Mouse (Mus musculus) A20 (cell line): ENCODE measurements at regions not wholly inside any gene's neighbourhood (a gene's known extent, or its start where the extent isn't known, plus 50 kb on each side); places are given as distances from the start of the nearest gene placed in this dataset.

Experiments
- DNase-seq: peaks from one replicate; pipeline ENCODE4 v3.0.0-alpha.2; 2011; ENCODE audit warnings: low read depth, low spot score

DNA sequence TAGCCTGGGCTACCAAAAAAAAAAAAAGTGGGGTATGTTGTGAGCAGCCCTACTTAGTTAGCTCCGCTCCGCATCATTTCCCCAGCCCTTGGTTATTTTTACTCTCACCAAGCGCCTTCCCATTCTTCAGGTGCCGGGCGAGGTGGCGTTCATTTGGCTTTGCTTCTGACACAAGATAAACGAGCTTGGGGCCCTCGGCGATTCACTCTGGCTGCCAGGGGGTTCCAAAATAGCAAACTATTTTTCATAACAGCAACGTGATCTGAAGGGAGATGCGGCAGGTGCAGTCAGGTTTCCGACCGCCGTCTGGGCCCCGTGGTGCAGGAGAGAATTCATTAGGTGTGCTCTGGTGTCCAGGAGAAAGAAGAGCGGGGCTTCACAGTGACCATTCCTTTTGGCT is 403.6 kb upstream of the Rora start:
- peak; percentile 86 for DNase-seq

DNA sequence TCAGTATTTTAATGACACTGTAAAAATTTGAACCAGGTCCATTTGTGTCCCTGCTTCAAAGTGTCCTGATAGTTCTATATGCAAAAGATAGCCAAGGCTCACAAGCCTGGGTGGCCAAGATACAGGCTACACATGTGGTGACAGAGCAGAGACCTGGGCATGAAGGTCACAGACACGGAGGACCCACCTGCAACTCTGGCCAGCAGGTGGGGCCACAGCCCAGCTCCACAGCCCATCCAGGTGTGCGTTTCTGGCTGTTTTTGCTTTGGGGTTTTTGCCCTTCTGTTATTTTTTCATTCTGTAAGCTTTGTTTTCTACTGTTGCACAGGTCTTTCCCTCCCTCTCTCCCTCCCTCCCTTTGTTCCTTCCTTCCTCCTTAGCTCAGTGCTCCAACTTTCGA is 399.4 kb upstream of the Rora start:
- DNase-seq = peak; percentile 77

DNA sequence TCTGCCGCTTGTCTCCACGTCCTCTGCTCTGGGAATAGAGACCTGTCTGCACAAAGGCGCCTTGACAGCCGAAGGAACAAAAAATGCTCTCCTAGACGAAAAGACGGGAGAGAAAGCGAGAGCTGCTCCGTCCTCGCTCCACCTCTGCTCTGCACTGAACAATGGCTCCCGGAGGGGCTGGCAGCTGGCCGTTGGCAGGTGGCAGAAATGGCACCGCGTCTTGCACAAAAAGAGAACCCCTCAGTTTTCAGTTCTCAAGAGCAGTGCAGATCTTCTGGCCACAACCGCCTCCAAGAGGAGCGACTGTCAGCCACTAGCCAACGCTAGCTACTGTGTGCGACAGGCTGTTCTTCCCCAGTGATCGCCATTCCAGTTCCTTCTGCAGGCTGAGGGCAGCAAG is 385.0 kb upstream of the Rora start:
- DNase-seq = no peak

DNA sequence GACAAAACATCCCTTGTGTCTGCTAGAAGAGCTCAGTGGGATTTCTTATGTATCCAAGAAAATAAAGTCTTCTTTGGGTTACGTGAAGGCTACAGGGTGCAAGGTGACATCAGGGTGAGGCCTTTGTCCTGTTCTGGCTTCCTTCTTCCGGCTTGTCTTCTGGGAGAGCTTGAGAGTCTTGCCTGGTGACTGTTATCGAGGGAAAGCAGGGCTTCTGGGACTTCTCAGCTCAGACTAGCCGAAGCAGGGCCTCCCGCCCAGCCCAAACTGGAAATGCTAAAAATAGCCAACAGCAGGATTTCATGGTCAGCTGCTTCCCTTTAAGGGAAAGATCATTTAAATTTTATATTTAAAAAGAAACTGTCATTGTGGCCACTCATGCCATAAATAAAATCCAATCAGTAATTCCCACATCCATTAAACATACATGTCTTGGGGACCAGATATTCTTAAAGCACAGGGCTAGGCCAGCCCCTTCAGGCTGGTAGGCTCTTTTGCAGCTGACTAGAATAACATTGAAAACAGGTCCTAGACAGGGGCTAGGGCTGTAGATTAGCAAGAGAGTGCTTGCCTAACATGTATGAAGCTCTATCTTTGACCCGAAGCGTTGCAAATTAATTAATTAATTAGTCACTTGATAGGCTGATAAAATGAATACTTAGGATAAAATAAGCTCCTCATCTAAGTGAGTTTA is 351.2 kb upstream of the Rora start:
- DNase-seq = no peak

DNA sequence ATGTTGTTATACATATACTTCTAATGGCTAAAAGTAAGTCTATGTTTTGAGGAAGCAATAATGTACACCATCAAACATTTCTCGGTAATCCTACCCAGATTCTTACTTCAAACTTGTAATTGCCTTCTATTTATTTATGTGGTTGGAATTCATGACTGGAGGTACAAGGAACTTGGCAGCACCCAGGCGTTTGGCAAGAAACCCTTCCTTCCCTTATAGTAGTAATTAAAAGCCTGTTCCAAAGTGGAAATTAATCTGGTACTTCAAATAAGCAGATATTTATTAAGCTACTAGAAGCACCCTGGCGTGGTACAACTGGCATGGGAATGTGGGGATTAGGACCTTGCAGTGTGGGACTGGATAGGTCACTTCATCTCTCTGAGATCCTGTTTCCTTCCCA is 322.9 kb upstream of the Rora start:
- DNase-seq = no peak

DNA sequence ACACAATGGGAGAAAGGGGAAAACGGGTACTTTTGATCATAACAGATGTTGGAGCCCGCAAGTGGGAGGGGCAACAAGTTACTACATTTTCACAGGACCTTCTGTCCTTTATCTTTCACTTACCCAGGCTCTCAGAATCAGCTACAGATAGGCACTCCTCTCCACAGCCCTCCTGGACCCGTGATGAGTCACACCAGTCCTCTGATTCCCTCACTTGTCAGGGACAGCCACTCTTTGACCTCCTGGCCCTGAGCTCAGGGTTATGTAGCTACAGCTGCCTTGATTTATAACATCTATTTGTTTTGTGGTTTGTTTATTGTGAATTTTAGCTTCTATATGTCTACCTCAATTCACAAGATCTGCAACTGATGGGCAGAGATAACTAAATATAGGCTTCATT is 312.7 kb upstream of the Rora start:
- no peak for DNase-seq

DNA sequence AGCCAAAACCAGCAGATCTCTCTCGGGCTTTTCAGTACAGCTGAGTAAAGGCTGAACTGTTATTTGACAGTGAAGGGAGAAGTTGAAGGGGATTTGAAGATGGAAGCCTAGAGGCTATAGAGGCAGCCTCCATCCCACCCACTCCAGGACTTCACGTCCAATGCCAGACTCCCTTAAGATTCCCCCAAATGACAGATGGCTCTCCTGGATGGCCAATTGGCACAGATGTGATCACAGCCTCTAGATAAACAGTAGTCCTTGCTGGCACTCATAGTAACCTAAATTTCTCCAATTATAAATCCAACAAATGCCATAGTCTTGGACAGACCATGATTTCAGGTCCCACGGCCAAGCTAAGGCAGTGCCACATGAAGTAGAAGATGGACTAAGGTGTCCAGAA is 312.1 kb upstream of the Rora start:
- no peak for DNase-seq

DNA sequence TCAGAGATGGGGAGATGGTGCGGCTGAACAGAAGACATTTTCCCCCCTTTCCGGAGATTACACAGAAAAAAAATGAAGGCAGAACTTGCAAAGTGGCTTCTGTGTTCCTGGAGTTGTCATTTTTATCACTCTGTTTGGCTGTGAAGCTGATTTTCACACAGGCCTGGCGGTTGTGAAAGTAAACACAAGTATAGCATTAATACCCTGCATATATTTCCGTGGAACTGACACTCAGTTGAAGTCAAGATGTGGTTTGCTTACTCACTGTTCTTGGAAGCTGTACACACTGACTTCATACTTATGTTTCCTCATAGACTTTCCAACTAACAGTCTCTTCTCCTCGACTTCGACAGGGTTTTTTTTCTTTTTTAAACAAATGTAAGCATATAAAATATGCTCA is 306.2 kb upstream of the Rora start:
- no peak for DNase-seq

DNA sequence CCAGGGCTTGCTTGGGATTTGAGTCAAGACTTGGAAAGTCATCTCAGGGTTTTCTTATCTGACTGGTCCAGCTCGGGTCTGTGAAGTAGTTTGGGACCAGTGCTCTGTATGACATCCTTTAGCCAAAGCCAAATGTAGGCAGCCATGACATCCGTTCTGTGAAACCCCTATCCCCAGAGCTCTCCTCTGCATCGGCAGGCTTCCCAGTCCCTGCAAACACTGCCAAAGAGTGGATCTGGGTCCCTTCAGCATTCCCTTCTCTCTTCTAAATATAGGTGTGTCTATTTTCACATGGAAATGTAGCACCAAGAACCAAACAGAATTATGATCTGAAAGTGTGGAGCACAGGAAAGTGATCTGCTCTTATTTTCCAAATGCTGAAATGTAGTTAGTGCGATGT is 302.1 kb upstream of the Rora start:
- DNase-seq = no peak

DNA sequence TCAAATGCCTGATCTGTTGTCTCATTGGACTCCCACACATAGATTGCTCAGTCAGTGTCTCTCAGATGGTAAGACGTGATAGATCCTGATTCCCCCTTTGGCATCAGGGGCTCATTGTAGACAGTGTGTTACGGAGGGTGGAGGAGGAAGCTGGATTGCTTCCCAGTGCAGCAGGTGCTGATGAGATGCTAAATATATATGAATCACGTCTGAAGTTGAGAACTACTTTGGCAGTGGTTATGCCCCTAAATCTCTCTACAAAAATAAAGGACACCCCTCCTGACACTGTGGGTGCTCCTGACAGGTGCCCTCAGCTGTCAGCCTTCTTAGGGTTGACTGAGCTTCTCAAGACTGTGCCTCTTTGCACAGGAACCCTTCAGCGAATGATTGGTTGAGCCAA is 299.1 kb upstream of the Rora start:
- DNase-seq = no peak

DNA sequence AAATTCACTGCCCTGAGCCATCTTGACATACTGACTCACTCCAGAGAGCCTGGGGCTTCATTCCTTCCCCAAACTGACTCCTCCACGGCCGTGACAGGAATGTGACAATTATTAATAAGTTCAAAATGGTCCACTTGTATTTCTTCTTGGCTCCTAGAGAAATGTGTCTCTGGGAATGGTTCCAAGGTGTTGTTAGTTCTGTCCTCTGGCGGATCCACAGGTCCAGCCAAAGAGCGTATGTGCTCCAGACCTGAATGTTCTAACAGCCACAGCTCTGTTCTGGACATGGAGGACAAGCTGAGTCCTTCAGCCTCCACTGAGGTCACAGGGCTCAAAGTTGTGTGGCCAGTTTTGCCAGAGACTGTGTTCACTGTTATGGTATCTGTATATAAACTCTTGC is 297.5 kb upstream of the Rora start:
- DNase-seq = no peak

DNA sequence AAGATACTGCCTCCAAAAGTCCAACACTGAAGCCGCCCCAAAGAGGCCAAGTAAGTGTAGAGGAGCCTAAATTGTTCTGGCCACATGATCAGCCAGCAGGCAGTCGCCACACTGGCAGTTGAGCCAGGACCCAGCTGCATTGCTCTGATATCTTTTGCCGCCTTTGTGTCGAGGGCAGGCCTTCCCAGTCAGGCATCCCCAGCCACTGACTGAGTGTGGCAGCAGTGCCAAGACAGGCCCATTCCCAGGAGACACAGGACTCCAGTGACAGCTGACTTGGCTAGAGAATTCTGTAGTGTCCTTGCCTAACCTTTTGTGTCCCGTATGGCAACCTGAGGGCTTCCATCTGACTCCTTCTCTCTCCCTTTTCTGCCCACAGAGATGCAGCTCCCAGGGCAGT is 296.4 kb upstream of the Rora start:
- DNase-seq = no peak

DNA sequence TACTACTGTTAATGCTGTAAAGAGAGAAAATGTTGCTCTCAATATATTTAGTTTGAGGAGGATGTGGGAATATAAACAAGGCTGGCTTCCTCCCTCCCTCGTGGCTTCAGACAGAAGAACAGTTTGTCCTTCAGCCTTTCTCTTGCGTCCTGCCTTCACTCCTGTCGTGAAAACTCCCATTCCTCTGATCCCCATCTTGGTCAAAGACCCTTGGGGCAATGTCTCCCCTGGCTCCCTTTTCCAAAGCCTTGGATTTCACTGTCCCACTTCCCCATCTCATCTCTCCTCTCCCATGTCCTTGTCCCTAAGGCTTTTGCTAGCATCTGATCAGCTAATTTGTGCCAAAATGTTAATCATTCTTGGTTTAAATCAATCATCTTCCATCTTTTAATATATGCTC is 286.6 kb upstream of the Rora start:
- no peak for DNase-seq

DNA sequence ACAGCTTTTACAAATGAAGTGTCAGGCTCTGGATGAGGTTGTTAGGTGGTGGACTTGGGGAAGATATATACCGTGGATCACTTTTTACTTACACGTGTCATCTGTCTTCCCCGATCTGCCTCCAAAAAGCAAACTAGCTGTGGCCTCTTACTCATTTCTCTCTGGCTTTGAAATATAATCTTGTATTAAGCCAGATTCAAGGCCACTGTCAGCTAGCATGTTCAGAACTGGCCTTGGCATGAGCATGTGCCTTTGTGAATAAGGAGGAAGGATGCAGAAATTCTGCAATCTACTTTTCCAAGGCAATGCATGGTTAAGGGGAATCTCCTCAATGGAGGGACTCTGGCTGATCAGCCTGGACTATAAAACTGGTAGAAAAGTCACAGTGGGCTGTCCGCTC is 286.0 kb upstream of the Rora start:
- DNase-seq = no peak

DNA sequence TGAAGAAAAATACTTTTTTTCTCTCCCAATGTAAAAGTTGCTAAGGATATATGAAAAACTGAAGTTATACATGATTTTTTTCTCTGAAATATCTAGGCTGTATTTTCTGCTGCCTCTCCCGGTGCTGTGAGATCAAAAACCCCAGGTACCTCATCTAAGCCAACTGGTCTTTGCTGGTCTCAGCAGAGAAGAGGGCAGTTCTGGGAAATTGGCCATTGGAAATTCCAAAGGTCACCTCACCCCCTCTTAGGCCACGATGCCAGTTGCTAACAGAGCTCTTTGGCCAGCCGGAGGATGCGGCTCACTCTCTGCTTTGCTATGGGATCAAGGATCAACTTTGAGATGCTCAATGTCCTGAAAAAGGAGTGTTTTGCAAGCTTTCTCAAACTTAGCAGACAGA is 280.9 kb upstream of the Rora start:
- no peak for DNase-seq

DNA sequence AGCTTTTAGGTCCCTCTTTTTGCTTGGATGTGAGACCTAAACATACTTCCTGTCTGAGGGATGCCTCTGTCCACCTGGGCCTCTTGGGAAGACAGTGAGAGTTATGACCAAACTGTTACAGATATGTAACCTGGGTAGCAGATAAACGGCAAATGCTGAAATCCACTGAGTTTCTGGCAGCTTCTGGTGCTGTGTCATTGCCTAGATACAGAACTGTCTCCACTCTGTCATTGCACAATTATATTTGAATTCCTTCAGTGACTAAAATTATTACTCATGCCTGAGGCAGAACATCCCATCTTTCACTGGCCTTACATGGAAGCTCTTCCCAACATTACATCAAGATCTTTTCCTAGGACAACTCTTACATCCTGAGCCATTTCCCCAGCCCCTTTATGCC is 277.4 kb upstream of the Rora start:
- DNase-seq = no peak

DNA sequence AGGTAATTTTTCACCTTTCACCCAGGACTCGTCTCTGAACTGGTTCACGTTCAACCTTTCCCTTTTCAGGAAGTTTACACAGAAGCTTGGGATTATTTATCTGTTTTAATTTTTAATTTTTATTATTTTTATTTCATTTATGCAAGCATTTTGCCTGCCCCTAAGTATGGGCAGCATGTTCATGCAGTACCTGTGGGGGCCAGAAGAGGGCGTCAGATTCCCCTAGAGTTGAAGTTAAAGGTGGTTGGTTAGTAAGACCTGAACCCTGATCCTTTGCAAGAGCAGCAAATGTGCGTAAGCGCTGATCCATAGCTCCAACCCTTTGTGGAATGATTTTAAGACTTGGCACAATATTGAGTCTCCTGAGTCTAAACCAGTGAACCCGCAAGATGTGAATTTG is 271.7 kb upstream of the Rora start:
- peak; percentile 5 for DNase-seq

DNA sequence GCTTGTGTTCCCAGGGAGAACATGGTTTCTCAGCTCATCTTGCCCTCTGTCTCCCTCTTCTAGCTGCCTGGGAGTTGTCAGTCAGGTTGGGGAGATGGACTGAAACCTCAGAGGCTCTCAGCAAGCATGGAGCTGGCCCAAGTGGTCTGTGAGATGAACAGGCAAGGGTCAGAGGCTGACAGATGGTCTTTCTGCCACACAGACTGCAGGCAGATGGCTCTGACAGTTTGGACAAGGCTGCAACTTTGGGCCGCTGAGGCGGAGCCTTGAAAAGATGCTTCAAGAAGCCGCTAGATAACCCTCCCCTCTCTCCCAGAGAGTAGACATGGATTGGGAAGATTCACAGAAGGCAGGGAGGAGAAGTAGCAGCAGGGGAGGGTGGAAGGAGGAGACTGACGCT is 252.7 kb upstream of the Rora start:
- DNase-seq = no peak

DNA sequence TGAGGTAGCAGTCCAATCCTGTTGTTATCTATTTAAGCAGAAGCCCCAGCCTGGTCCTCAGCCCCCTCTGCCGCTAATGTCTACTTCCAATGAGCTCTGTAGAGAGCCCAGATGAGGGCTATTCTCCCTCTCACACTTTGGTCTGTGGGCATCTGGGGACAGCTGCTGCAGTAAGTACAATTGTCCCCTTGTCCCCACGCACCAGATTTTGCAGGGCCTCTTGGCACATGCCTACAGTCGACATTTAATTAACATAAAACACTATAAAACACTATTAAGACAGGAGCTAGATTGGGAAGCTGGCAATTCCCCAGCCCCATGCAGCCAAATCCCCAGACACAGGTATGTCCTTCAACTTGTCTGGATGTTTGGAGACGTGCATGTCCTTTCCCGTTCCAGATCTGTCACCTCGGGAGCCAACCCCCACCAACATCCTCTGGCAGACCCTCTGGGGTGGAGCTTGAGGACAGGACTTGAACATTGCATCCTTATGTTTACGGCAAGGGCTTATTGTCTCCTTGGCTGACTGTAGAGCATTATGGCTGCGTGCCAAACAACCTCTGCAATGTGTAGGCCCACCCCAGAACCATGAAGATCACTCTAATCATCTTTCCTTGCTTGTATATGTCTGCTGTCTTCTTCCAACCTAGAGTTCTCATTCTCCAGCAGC is 251.3 kb upstream of the Rora start:
- DNase-seq = no peak

DNA sequence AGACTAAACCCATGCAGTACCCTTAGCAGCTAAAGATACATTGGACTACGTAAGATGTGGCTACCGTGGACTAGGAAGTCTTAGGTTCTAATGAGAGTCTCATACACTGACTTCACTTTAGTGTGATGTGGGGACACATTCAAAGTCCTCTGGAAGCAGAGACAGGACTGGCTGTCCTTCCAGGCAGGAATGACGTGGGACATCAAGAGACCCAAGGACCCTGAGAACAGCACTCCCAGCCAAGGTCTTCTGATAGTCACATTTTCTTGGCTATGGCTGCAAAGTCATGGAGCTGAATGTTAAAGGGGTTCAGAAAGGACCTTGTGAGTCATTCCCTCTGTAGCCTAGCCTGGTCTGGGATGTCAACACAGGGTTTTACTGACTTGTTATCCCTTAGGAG is 250.6 kb upstream of the Rora start:
- DNase-seq = no peak

DNA sequence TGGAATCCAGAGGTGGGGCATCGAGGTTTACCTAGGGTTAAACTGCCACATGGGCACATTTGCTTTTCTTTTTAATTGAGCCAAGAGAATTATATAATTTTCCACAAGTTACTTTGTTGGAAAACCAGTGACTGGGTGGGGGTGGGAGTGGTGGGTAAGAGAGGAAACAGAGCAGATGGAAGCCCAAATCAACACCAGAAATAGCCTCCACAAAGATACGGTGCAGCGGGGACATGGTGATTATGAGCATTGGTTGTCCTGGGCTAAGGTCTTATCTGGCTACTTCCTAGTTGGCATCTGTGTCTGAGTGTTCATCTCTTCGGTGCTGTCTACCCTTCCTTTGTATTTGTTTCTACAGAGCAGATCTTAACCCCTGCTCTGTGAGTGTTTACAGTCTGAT is 250.1 kb upstream of the Rora start:
- DNase-seq = no peak

DNA sequence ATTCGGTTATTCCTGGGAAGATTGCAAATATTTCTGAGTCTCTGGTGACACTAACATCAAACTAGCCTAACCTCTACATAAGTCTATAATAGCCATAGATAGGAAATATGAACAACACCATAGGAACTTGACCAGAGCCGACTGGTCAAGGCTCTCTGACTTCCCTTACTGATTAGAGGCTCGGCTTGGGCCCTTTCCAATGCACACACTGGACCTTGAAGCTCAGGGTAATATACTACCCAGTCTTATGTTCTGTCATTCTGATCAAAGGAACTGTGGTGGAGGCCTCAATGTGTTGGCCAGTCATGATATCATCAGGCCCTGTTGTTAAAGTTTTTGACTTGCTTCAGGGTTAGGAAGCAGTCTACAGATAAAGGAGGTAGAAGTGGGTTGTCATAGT is 243.8 kb upstream of the Rora start:
- no peak for DNase-seq

DNA sequence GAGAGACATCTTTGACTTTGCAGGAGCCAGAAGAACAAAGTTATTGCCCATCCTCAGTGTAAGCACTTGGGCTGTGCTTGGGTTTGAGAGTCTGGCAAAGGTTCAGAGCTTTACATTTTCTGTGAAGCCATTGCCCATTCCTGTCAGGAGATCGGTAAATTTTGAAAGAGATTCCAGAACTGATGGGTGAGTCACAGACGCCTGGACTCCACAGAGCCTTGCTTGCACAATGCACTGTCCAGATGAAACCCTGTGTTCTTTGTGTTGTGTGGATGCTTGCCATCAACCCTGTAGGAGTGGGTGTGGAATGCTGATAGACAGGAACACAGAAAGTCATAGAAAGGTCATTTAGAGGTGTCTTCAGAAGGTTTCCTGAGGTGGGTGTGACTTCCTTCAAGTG is 227.3 kb upstream of the Rora start:
- no peak for DNase-seq

DNA sequence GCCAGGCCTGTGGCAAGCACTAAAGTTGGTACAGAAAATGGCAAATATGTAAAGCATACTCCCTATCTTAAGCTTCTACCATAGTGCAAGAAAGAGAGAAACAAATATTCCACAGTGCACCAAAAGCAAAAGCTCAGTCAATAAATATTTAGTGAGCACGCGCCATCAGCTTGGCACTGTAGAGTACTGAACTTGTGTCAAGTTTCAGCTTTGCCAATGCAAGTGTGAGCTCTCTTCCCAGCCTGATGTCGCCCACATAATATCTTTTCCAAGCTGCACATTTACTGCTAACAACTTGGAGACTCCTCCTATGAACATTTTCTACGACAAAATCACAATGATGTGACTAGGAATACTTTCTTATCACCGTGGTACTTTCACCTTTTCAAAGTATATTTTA is 190.8 kb upstream of the Rora start:
- DNase-seq = no peak
